Mouse (Mus musculus) neural tube, embryonic 11.5 days (tissue): ENCODE measurements around the gene Batf3. TPM values are rescaled to one million over a fixed set of nuclear protein-coding genes. Genes with fewer than 3 reads are reported as not detected.

Source experiments
- polyA plus RNA-seq: library from polyadenylated mRNA; unstranded; fragments of >200 nt; fragmentation: Nextera tagmentation; extraction: Ambion mirVana; gene quantifications from 2 replicates; pipeline ENCODE4 v1.2.1, GENCODE M21; 2014

The Batf3 gene
- polyA plus RNA-seq, 1 experiment from 2014 or later: 4.8 TPM

Other genes starting within 250 kb of the Batf3 start
- gene Rps6kc1, start 186.1 kb upstream of the Batf3 start, polyA plus RNA-seq: 21.5 and 22.5 TPM in 2 replicates
- gene Angel2, start 172.7 kb upstream of the Batf3 start, polyA plus RNA-seq: 54.6 and 66.7 TPM in 2 replicates
- gene Vash2, start 118.6 kb upstream of the Batf3 start, polyA plus RNA-seq: 78.6 and 79.3 TPM in 2 replicates
- 10.7 and 11.2 TPM in 2 replicates for gene Flvcr1, start 71.7 kb upstream of the Batf3 start, polyA plus RNA-seq
- gene Spata45, start 61.2 kb upstream of the Batf3 start, polyA plus RNA-seq: not detected in 2 replicates
- 9.4 and 13.3 TPM in 2 replicates for gene Tatdn3, start 34.9 kb upstream of the Batf3 start, polyA plus RNA-seq
- gene Nsl1, start 34.8 kb upstream of the Batf3 start, polyA plus RNA-seq: 19.7 and 22.9 TPM in 2 replicates
- gene Fam71a, start 67.0 kb downstream of the Batf3 start, polyA plus RNA-seq: not detected in 2 replicates
- 2.3 and 3.2 TPM in 2 replicates for gene Atf3, start 120.2 kb downstream of the Batf3 start, polyA plus RNA-seq
- gene Nenf, start 220.3 kb downstream of the Batf3 start, polyA plus RNA-seq: 72.4 and 77.5 TPM in 2 replicates
- gene Tmem206, start 228.1 kb downstream of the Batf3 start, polyA plus RNA-seq: 32.3 and 38.5 TPM in 2 replicates